Mouse (Mus musculus) kidney, adult 8-10 months (tissue): ENCODE measurements around the gene Dock4.
A peak's percentile ranks its signal among the peaks of the same experiment; 100 is the strongest.

Experiments used
- DNase-seq, 2 experiments: peaks; one replicate each; pipeline ENCODE4 v3.0.0; 2022

The Dock4 gene

GRCm38 (mm10) chr12:40512370-40512693, 66.6 kb downstream of the Dock4 start:
- no peak for DNase-seq

- DNase-seq, result no peak
Measured at GRCm38 (mm10) chr12:40512994-40513393, 67.2 kb downstream of the Dock4 start.

- no peak for DNase-seq
Measured at GRCm38 (mm10) chr12:40514021-40514420, 68.3 kb downstream of the Dock4 start.

GRCm38 (mm10) chr12:40522468-40522867, 76.7 kb downstream of the Dock4 start:
- no peak for DNase-seq

GRCm38 (mm10) chr12:40523020-40523419, 77.3 kb downstream of the Dock4 start:
- DNase-seq, result no peak

GRCm38 (mm10) chr12:40525045-40525444, 79.3 kb downstream of the Dock4 start:
- DNase-seq, result peak in 1 of 2 experiments; percentile 30

- DNase-seq, result no peak
Measured at GRCm38 (mm10) chr12:40535655-40536618, 90.2 kb downstream of the Dock4 start.

GRCm38 (mm10) chr12:40537826-40538225, 92.1 kb downstream of the Dock4 start:
- DNase-seq, result peak in 1 of 2 experiments; percentile 43

- DNase-seq, result no peak
Measured at GRCm38 (mm10) chr12:40538318-40538717, 92.6 kb downstream of the Dock4 start.

- DNase-seq, result no peak
Measured at GRCm38 (mm10) chr12:40538780-40539179, 93.0 kb downstream of the Dock4 start.

- no peak for DNase-seq
Measured at GRCm38 (mm10) chr12:40544273-40544672, 98.5 kb downstream of the Dock4 start.

GRCm38 (mm10) chr12:40546827-40547226, 101.1 kb downstream of the Dock4 start:
- no peak for DNase-seq

- DNase-seq, result no peak
Measured at GRCm38 (mm10) chr12:40551317-40551716, 105.6 kb downstream of the Dock4 start.

- DNase-seq, result peak in 1 of 2 experiments; percentile 14
Measured at GRCm38 (mm10) chr12:40552201-40552600, 106.4 kb downstream of the Dock4 start.

- DNase-seq, result no peak
Measured at GRCm38 (mm10) chr12:40553929-40554328, 108.2 kb downstream of the Dock4 start.

- DNase-seq, result no peak
Measured at GRCm38 (mm10) chr12:40554941-40555511, 109.3 kb downstream of the Dock4 start.

- DNase-seq, result no peak
Measured at GRCm38 (mm10) chr12:40558600-40558999, 112.8 kb downstream of the Dock4 start.

- peak in 1 of 2 experiments; percentile 38 for DNase-seq
Measured at GRCm38 (mm10) chr12:40559103-40559502, 113.4 kb downstream of the Dock4 start.

GRCm38 (mm10) chr12:40563703-40564102, 118.0 kb downstream of the Dock4 start:
- no peak for DNase-seq

- DNase-seq, result no peak
Measured at GRCm38 (mm10) chr12:40564261-40564660, 118.5 kb downstream of the Dock4 start.

GRCm38 (mm10) chr12:40568365-40568885, 122.7 kb downstream of the Dock4 start:
- no peak for DNase-seq

- peak; percentile 56 to 68 for DNase-seq
Measured at GRCm38 (mm10) chr12:40568971-40569968, 123.5 kb downstream of the Dock4 start.

- no peak for DNase-seq
Measured at GRCm38 (mm10) chr12:40570250-40570649, 124.5 kb downstream of the Dock4 start.
